Mouse (Mus musculus): ENCODE measurements at regions not wholly inside any gene's neighbourhood (a gene's known extent, or its start where the extent isn't known, plus 50 kb on each side); places are given as distances from the start of the nearest gene placed in this dataset.

DNA sequence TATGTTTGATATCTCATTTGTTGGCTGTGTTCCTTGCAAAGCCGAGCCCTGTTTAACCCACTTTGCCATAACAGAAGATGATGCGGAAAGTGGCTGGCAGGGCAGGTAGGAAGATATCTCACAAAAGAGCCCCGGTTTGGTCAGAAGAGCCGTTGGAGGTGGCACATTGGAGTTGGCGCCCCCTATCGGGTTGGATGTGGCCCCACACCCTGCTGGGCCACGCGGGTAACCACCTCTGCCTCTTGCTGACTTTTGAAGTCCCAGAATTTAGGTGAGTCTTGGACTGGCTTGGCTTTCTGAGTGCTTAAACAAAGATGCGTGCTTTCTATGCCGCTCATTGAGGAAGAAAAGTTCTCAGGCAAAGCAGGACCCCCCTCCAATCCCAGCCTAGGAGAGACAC, 56.1 kb downstream of the Gm4791 start:
- DNase-seq (ENCODE audit: low read depth) = no peak

- DNase-seq (ENCODE audit: low read depth) = no peak
Observed at GRCm38 (mm10) chr9:47055558-47055957, 57.0 kb downstream of the Gm4791 start.

DNA sequence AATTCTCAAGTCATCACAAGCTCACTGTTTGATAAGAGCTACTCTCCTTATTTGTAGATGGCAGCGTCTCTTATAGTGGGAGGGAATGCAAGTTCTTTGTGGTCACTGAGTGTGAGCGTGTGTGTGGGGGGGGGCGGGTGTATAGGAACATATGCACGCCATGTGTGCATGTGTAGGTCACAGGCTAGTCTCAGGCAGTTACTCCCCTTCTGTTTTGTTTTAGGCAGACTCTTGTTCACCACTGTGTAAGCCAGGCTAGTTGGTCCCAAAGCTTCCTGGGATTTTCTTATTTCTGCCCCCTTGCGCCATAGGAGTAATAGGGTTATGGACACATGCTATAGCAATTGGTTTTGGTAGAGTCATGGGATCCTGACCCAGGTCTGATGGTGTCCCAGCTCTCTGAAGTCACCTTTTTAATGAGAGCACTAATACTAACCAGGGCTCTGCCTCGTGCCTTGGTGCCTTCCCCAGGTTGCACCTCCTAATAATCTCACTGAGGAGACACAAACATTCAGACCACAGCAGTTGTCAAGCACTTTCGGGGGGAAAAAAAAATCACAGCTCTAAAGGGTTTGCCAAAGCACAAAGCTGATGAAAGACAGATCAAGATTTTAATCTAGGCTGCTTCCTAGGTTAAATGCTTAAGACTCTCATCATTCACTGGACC, 60.9 kb downstream of the Gm4791 start:
- DNase-seq (ENCODE audit: low read depth) = no peak

- DNase-seq (ENCODE audit: low read depth) = no peak
Observed at GRCm38 (mm10) chr9:47060757-47061156, 62.2 kb downstream of the Gm4791 start.

DNA sequence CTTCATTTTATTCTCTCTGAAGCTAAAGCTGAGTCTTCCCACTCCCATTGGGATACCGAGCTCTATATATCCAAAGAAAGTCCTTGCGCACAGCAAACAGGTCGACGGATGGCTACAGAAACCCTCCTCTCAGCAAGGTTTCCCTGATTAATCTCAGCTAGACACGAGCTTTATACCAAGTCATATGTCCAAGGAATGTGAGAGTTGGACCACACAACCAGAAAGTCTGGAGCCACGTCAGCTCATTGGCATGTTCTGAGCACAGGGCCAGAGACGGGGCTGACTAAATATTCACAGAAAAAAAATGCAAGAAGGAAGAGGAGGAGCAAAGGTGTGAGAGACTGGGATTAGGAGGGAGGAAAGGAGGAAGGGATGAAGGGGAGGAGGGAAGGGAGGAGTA, 64.0 kb downstream of the Gm4791 start:
- no peak for DNase-seq (ENCODE audit: low read depth)

- no peak for DNase-seq (ENCODE audit: low read depth)
Observed at GRCm38 (mm10) chr9:47063751-47064150, 65.2 kb downstream of the Gm4791 start.

GRCm38 (mm10) chr9:47064463-47065032, 66.0 kb downstream of the Gm4791 start:
- no peak for DNase-seq (ENCODE audit: low read depth)

- DNase-seq (ENCODE audit: low read depth) = no peak
Observed at GRCm38 (mm10) chr9:47069436-47069835, 70.9 kb downstream of the Gm4791 start.

DNA sequence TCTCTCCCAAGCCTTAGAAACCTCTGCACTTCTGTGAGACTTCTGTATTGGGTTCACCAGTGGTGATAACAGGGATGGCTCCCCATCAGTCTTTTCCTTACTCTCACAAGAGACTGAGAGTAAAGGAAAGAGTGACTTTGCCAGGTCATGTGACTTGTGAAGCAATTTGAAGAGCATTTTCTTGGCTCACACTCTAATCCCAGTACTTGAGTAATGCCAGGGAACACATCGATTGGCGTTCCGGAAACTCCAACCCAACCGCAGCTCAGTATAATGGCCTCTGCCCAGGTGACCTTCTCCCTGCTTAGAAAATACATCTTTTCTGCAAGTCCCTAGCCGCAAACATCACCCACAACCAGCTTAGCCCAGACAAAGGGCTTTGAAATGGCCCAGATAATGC, 72.4 kb downstream of the Gm4791 start:
- no peak for DNase-seq (ENCODE audit: low read depth)

DNA sequence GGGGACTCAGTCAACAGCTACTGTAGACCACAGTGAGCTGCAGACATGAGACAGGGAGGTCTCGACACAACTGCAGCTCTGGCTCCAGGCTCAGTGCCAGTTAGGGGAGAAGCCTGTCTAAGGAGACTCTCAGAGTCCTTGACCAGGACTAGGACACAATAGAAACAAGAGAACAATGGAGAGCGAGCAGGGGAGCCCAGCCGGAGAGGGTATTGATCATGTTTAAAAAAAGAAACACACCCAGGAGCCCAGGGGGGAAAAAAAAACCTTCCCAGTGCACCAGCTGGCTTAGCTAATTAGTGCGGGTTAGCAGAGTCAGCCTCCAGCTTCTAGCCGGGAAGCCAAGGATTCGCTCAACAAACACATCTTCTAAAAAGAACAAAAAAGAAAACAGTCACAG, 78.4 kb downstream of the Gm4791 start:
- DNase-seq (ENCODE audit: low read depth) = no peak

DNA sequence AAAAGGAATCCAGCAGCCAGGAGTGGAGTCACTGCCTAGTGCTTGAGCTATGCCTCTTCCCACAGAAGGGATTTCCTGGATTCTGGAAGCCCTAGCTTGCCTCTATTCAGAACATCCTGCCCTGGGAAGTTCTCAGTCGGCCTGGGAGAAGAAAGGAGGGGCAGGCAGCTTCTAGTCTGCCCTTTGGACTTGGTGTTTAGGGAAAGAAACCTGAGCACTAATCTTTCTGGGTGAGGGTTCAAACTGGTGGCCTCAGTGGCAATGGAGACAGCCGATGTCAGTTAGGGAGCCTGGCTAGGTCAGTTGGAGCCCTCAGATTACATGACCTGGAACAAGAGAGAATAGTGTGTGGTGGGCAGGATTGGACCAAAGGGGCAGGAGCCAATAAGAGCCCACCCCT, 78.9 kb downstream of the Gm4791 start:
- no peak for DNase-seq (ENCODE audit: low read depth)

DNA sequence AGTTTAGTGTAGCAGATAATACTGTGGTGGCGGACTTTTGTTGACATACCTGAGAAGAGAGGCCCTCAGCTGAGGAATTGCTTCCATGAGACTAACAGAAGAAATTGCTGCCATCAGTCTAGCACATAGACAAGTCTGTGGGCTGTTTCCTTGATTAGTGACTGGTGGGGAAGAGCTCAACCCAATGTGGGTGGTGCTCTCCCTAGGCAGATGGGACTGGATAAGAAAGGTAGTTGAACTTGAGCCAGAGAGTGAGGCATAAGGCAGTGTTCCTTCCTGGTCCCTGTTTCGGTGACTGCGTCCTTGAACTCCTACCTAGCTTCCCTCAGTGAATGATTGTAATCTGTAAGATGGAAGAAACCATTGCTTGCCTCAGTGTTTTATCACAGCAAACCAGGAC, 79.4 kb downstream of the Gm4791 start:
- DNase-seq (ENCODE audit: low read depth) = no peak

DNA sequence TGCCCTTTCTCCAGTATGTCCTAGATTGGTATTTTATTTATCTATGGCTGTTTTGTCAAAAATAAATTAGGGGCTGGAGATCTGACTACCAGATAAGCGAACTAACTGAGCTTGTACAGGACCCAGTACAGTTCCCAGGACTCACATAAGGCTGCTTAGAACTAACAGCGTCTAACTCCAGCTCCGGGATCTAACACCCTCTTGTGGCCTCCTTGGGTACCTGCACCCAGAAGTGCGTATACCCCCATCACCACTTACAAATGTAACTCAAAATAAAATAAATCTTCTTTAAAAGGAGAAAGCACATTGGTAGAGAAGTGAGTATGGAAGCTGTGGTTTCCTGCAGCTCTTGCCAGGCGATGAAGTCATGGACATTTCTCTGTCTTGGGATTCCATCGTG, 82.9 kb downstream of the Gm4791 start:
- DNase-seq (ENCODE audit: low read depth) = no peak

DNA sequence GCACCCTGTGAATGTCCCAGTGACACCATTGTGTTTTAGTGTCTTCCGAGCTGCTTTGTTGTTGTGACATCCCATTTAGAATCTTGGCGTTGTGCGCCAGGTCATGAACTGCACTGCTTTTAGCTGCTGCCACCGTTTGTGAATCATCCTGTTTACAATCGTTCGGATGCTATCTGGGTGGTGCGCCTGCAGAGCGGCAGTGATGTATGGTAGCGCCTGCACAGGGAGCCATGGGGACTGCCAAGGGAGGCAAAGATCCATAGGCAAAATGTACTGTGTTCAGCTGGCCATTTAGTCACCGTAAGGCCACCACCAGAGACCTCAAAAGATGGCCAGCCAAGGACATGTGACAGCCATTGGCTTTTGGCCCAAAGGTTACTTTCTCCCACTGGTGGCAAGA, 93.3 kb downstream of the Gm4791 start:
- DNase-seq (ENCODE audit: low read depth) = no peak

GRCm38 (mm10) chr9:47095656-47096055, 97.1 kb downstream of the Gm4791 start:
- DNase-seq (ENCODE audit: low read depth) = no peak

DNA sequence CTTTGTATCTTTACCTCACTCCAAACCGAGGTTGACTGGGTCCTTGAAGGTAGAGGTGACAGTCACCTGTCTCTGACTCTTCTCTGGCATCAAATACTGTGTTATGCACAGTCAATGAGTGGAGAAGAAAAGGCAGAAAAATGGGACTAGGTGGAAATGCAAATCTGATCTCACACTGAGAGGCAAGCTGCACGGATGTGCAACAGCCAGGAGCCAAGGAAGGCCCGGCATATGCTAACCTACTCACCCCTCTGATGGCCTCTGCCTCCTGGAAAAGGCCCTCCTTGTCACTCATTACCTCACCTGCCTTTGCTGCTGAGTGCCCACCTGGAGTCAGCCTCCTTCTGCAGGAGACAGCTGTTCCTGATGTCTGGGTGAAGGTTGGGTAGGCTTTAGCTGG, 104.8 kb downstream of the Gm4791 start:
- DNase-seq (ENCODE audit: low read depth) = no peak

DNA sequence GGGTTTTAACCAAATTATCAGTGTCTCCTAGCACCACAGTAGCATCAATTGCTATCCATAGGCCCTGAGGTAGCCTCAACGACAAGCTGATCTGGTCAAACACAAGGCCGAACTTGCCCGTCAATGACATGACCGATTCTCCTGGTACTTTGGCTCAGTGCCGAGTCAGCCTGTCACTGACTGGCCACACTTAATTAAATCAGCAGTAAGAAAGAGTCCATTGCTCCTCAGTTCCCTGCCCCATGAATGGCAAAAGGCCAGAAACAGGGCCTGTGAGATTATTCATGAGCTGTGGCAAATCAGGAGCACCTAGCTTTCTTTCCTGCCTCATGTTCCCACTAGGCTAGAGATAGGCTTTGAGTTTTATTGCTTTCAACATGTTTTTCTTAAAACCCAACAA, 105.4 kb downstream of the Gm4791 start:
- no peak for DNase-seq (ENCODE audit: low read depth)

GRCm38 (mm10) chr9:47108096-47108495, 109.6 kb downstream of the Gm4791 start:
- DNase-seq (ENCODE audit: low read depth) = no peak

DNA sequence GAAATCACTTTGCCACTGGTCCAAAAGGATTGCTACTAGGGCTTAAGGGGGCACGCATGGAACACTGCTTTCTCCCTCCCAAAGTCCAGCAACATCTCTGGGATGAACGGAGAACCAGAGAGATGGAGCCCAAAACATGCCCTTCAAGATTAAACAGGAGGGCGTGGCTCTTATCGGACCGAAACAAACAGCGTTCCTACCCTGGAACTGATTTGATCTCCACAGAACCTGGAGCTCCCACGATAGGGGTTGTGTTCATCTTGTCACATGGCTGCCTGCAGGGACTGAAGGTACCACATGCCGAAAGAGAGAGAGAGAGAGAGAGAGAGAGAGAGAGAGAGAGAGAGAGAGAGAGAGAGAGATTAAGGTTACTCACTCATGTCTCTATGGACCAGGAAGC, 120.7 kb downstream of the Gm4791 start:
- no peak for DNase-seq (ENCODE audit: low read depth)

- no peak for DNase-seq (ENCODE audit: low read depth)
Observed at GRCm38 (mm10) chr9:47123113-47123512, 124.6 kb downstream of the Gm4791 start.

- no peak for DNase-seq (ENCODE audit: low read depth)
Observed at GRCm38 (mm10) chr9:47125517-47125916, 127.0 kb downstream of the Gm4791 start.

DNA sequence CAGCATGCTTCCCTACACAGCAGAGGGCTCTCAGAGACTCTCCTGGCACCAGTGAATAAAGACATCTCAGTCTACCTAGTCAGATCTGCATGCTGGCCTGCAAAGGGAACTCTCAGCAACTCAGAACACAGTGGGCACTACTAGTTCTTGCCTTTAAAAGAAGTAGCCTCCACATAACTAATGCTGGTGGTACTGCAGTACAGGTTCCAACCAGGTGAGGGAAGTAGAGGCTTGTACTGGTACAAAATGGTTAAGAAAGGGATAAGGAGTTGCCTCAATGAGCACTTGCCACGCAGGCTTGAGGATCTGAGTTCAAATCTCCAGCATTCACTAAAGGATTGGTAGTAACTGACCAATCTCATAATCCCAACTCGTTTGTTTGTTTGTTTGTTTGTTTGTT, 127.7 kb downstream of the Gm4791 start:
- DNase-seq (ENCODE audit: low read depth) = no peak

DNA sequence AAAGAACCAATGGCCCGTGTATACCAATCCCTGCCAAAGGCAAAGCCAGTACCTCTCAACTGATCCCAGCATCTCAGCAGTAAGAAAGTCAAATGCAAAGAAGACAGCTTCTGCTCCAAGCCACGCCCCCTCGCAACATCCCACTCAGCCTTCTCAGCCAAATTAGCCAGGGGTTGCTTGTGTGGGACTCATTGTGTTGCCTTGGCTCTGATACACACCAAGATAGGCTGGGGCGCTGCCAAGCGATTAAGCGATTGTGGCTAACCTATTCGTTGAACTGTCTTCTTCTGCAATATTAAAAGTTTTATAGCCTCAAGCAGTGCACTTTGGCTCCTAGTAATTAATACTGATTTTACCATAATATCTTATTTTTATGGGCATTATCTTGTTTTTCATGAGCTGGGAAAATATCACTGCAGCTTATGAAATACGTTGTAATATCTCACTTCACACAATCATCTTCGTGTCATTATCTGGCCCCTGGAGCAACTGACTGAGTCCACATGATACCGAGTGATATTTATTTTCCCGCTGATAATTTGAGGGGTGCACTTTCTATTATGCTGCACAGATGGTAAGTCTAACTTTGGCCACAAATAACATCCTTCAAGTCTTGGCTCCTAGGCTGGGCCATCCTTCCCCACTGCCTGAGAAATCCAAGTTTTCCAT, 129.3 kb downstream of the Gm4791 start:
- DNase-seq (ENCODE audit: low read depth) = no peak

DNA sequence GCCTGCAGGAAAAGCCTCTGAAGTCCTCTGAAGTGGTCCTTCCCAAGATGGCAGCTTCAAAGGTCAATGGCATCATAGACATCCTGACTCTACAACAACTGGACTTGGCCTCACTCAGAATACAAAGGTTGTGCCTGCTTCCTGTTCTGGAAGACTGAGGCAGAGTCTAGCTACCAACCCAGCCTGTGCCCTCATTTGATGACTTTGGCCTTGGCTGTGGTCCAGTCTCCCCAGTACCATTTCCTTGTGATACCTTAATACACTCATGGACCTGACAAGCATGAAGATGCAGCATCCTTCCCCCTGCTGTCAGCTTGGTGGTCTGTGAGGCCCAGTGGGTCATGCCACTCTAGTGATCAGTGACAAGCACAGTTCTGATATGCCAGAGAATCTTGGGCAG, 130.6 kb downstream of the Gm4791 start:
- DNase-seq (ENCODE audit: low read depth) = no peak

Data from 416B (cell line).